Mouse (Mus musculus): ENCODE data around the gene Cd2bp2.
"Not testable (repeated sequence)": the region's sequence is repeated elsewhere in the genome, so short reads cannot be mapped to it uniquely, and the experiment has no call there.

The Cd2bp2 gene

GRCm38 (mm10) chr7:127190672-127191071 lies 5.2 kb downstream of the Cd2bp2 start:
- DNase-seq (ENCODE audit: low spot score) = no peak

GRCm38 (mm10) chr7:127188305-127189276 lies 7.3 kb downstream of the Cd2bp2 start:
- no peak for DNase-seq (ENCODE audit: low spot score)

- no peak for DNase-seq (ENCODE audit: low spot score)
These were observed 8.5 kb downstream of the Cd2bp2 start for GRCm38 (mm10) chr7:127187351-127187750.

GRCm38 (mm10) chr7:127185601-127186000 lies 10.2 kb downstream of the Cd2bp2 start:
- no peak for DNase-seq (ENCODE audit: low spot score)

GRCm38 (mm10) chr7:127184720-127185119 lies 11.1 kb downstream of the Cd2bp2 start:
- DNase-seq (ENCODE audit: low spot score) = no peak

GRCm38 (mm10) chr7:127183828-127184227 lies 12.0 kb downstream of the Cd2bp2 start:
- no peak for DNase-seq (ENCODE audit: low spot score)

GRCm38 (mm10) chr7:127183345-127183744 lies 12.5 kb downstream of the Cd2bp2 start:
- no peak for DNase-seq (ENCODE audit: low spot score)

- not testable (repeated sequence) for DNase-seq (ENCODE audit: low spot score)
These were observed 14.1 kb downstream of the Cd2bp2 start for GRCm38 (mm10) chr7:127181724-127182123.

GRCm38 (mm10) chr7:127180783-127181182 lies 15.1 kb downstream of the Cd2bp2 start:
- no peak for DNase-seq (ENCODE audit: low spot score)

GRCm38 (mm10) chr7:127176937-127177336 lies 18.9 kb downstream of the Cd2bp2 start:
- no peak for DNase-seq (ENCODE audit: low spot score)

GRCm38 (mm10) chr7:127166501-127166900 lies 29.3 kb downstream of the Cd2bp2 start:
- no peak for DNase-seq (ENCODE audit: low spot score)

GRCm38 (mm10) chr7:127165607-127166493 lies 30.0 kb downstream of the Cd2bp2 start:
- no peak for DNase-seq (ENCODE audit: low spot score)

- DNase-seq (ENCODE audit: low spot score) = no peak
These were observed 31.8 kb downstream of the Cd2bp2 start for GRCm38 (mm10) chr7:127164002-127164401.

- DNase-seq (ENCODE audit: low spot score) = no peak
These were observed 33.3 kb downstream of the Cd2bp2 start for GRCm38 (mm10) chr7:127162546-127162945.

- DNase-seq (ENCODE audit: low spot score) = no peak
These were observed 38.3 kb downstream of the Cd2bp2 start for GRCm38 (mm10) chr7:127157548-127157947.

GRCm38 (mm10) chr7:127153477-127153876 lies 42.4 kb downstream of the Cd2bp2 start:
- DNase-seq (ENCODE audit: low spot score) = no peak

GRCm38 (mm10) chr7:127152464-127152863 lies 43.4 kb downstream of the Cd2bp2 start:
- no peak for DNase-seq (ENCODE audit: low spot score)

GRCm38 (mm10) chr7:127147901-127148300 lies 47.9 kb downstream of the Cd2bp2 start:
- DNase-seq (ENCODE audit: low spot score) = no peak

GRCm38 (mm10) chr7:127146267-127146603 lies 49.6 kb downstream of the Cd2bp2 start:
- no peak for DNase-seq (ENCODE audit: low spot score)

GRCm38 (mm10) chr7:127145387-127146266 lies 50.2 kb downstream of the Cd2bp2 start:
- DNase-seq (ENCODE audit: low spot score) = no peak

- DNase-seq (ENCODE audit: low spot score) = no peak
These were observed 51.4 kb downstream of the Cd2bp2 start for GRCm38 (mm10) chr7:127144412-127144811.

- no peak for DNase-seq (ENCODE audit: low spot score)
These were observed 53.2 kb downstream of the Cd2bp2 start for GRCm38 (mm10) chr7:127142666-127143065.

Measured in ovary, postnatal 14 days (tissue).